Mouse (Mus musculus) liver, embryonic 15.5 days (tissue): ENCODE data around the gene Nmb. TPM values are rescaled to one million over a fixed set of nuclear protein-coding genes. Genes with fewer than 3 reads are reported as not detected.
A peak's percentile ranks its signal among the peaks of the same experiment; 100 is the strongest.

Experiments used
- ATAC-seq: fragments of 200-750 bp; cut with Nextera tagmentation; 2 replicates; pipeline ENCODE4 v1.8.0; 2017; ENCODE audit warnings: moderate number of reproducible peaks, mild to moderate bottlenecking, moderate library complexity; ENCODE audit not compliant: insufficient read depth
- H3K27ac ChIP-seq: fragments of 300-500 bp; sonication (generic); replicated peaks from 2 replicates; pipeline ENCODE4 v1.5.1; 2015; ENCODE audit warnings: mild to moderate bottlenecking, inconsistent platforms
- H3K27me3 ChIP-seq: fragments of 300-500 bp; sonication (generic); 2 replicates; pipeline ENCODE4 v1.6.1; 2015; ENCODE audit warnings: mild to moderate bottlenecking, inconsistent platforms
- H3K36me3 ChIP-seq: fragments of 300-500 bp; sonication (generic); replicated peaks from 2 replicates; pipeline ENCODE4 v1.6.1; 2015; ENCODE audit warnings: moderate library complexity, mild to moderate bottlenecking, inconsistent platforms
- H3K4me1 ChIP-seq: fragments of 300-500 bp; sonication (generic); replicated peaks from 2 replicates; pipeline ENCODE4 v1.6.1; 2015; ENCODE audit warnings: inconsistent platforms
- H3K4me2 ChIP-seq: fragments of 300-500 bp; sonication (generic); 2 replicates; pipeline ENCODE4 v1.6.1; 2015; ENCODE audit warnings: moderate library complexity, mild to moderate bottlenecking, inconsistent platforms
- H3K4me3 ChIP-seq: fragments of 300-500 bp; sonication (generic); replicated peaks from 2 replicates; pipeline ENCODE4 v1.5.1; 2015; ENCODE audit warnings: mild to moderate bottlenecking, inconsistent platforms
- H3K9ac ChIP-seq: fragments of 300-500 bp; sonication (generic); 2 replicates; pipeline ENCODE4 v1.6.1; 2015; ENCODE audit warnings: moderate library complexity, mild to moderate bottlenecking, inconsistent platforms
- H3K9me3 ChIP-seq: fragments of 300-500 bp; sonication (generic); replicated peaks from 2 replicates; pipeline ENCODE4 v1.6.1; 2016; ENCODE audit warnings: inconsistent platforms
- WGBS: fragments of 180-500 bp; shearing (Covaris S2); methylation state at CpG from one replicate; pipeline ENCODE4 v1.1.7; 2015; ENCODE audit warnings: mixed read lengths; ENCODE audit not compliant: insufficient replicate concordance; 5-methylcytosine and 5-hydroxymethylcytosine counted together
- polyA plus RNA-seq: library from polyadenylated mRNA; unstranded; fragments of >200 nt; fragmentation: Nextera tagmentation; extraction: Ambion mirVana; gene quantifications from 2 replicates; pipeline ENCODE4 v1.2.1, GENCODE M21; 2015

The Nmb gene
- polyA plus RNA-seq, 1 experiment from 2014 or later = 0.93 TPM

DNA sequence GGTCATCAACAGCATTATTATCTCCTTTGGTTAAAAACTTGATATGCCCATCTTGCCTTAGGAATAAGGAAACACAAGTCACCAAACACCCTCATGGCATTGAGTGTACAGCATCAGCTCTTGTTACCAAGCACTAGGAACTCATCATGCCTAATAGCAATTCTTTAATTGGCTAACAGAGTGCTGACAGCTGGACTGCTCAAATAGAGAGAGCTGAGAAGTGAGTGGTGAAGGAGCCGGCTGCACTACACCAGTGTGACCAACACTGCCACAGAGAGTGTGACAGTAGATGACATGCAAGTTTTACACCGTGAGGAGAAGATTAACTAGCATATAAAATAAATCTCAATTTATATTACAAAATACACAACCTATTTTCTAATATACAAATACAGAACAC lies 18.3 kb upstream of the Nmb start:
- peaks cover 63% of the 10 kb centered on the region for H3K36me3 ChIP-seq
- H3K9ac ChIP-seq = no peak overlapping the region
- H3K27ac ChIP-seq = no peak overlapping the region
- WGBS = 82% methylated on average over 2 of the region's 2 CpGs
- no peak for ATAC-seq
- no peak overlapping the region for H3K4me2 ChIP-seq
- H3K27me3 ChIP-seq = no peaks in the 10 kb centered on the region
- H3K4me1 ChIP-seq = peaks cover 16% of the 10 kb centered on the region
- H3K9me3 ChIP-seq = no peaks in the 10 kb centered on the region
- H3K4me3 ChIP-seq = no peak overlapping the region

DNA sequence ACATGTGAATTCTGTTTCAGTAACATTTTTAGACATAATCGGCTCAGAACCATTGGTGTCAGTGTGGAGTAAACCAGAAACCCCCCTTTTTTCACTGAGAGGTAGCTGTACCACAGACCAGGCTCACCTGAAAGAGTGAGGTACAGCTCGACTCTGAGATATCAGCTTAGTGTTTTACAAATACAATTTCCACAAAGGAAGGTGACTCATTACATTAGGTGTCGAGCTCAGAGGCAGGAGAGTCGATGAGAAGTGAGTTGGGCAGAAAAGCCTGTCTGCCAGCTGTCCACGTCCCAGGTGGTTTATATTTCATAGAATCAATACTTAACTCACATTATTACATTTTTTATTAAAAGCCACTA lies 14.8 kb upstream of the Nmb start:
- 61% methylated on average over 5 of the region's 5 CpGs for WGBS
- Histone ChIP-seq H3K4me3 (no peak overlapping the region), H3K9ac (no peak overlapping the region), H3K36me3 (peaks cover 66% of the 10 kb centered on the region), H3K27ac (no peak overlapping the region), H3K9me3 (no peaks in the 10 kb centered on the region), H3K27me3 (no peaks in the 10 kb centered on the region), H3K4me1 (peaks cover 16% of the 10 kb centered on the region), H3K4me2 (0 out of 2 replicates have a peak overlapping the region, but pooled peaks have one; percentile 1)
- no peak for ATAC-seq

DNA sequence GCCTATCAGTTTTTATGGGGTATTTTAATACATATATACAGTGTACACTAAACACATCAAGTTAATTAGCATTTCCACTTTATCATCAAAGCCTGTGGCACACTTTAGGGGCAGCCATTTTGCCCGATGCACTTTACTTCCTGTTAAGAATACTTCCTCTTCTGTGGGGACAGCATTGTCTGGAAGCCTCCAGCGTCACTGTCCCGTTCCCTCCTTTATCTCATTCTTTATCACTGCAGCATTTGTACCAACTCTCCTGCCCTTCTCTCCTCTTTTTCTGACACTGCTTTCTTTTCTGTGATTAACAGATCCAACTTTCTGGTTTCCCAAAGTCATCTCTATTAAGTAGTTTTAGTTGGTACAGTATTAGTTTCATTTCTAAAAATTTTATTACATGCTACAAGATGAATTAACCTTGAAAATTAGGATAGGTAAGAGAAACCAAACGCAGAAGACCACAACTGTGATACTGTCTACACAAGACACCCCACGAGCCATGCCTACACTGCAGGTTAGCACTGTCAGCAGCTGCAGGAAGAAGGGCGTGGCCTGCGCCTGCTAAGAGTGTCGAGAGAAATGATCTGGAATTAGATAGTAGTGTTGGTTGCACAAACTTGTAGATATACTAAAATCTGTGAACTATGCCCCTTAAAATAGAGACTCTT lies 14.2 kb upstream of the Nmb start:
- no peak overlapping the region for H3K4me3 ChIP-seq
- no peaks in the 10 kb centered on the region for H3K27me3 ChIP-seq
- WGBS = 25% methylated on average over 8 of the region's 8 CpGs
- H3K9ac ChIP-seq = no peak overlapping the region
- peaks cover 16% of the 10 kb centered on the region for H3K4me1 ChIP-seq
- no peak overlapping the region for H3K27ac ChIP-seq
- H3K4me2 ChIP-seq = 0 out of 2 replicates have a peak overlapping the region, but pooled peaks have one; percentile 1
- no peak for ATAC-seq
- H3K9me3 ChIP-seq = no peaks in the 10 kb centered on the region
- H3K36me3 ChIP-seq = peaks cover 66% of the 10 kb centered on the region

DNA sequence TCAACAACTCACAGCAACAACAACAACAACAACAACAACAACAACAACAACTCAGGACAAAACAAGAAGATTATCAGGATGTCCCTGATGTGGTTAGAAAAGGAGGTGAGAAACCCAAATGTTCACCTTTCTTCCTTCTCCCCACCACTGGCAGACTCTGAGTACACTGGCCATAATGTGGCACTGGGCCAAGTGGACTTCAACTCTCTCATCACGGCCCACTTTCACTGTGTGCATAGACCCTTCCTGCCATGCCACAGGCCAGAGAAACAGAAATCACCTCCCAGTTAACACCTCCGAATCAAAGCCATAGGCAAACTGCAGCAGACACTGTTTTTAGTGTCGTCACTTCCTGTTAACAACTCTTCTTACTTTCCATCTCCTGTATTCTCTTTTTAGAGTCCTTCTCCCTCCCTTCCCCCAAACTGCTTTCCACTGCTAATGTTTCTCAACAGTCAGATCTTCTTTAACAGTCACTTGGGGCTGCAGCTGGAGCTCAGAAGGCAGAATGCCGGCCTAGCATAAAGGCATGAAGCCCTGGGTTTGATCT lies 13.1 kb upstream of the Nmb start:
- Histone ChIP-seq H3K4me3 (no peak overlapping the region), H3K9me3 (no peaks in the 10 kb centered on the region), H3K9ac (no peak overlapping the region), H3K36me3 (peaks cover 69% of the 10 kb centered on the region), H3K27me3 (no peaks in the 10 kb centered on the region), H3K4me2 (no peak overlapping the region), H3K27ac (no peak overlapping the region), H3K4me1 (peaks cover 16% of the 10 kb centered on the region)
- no peak for ATAC-seq
- 68% methylated on average over 4 of the region's 4 CpGs for WGBS

DNA sequence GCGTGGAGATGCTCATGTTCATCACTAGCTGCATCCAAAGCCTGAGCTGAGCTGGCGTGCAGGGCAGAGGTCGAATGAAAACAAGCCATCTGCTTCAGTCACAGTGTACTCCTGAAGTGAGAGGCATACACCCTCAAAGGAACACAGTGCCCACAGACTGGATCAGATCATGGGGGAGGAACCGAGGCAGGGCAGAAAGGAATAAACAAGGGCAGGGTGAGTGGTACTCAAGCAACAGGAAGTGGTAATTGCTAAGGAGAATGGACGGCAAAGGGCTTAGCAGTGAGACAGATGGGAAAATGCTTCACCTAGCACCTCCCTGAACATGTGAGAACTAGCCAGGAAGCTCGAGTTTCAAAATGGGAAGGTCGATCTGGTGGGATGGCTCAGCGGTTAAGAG lies 7.6 kb upstream of the Nmb start:
- peaks cover 75% of the 10 kb centered on the region for H3K36me3 ChIP-seq
- no peak for ATAC-seq
- 71% methylated on average over 8 of the region's 8 CpGs for WGBS
- no peaks in the 10 kb centered on the region for H3K27me3 ChIP-seq
- no peaks in the 10 kb centered on the region for H3K4me1 ChIP-seq
- no peak overlapping the region for H3K27ac ChIP-seq
- no peak overlapping the region for H3K9ac ChIP-seq
- H3K4me3 ChIP-seq = no peak overlapping the region
- H3K4me2 ChIP-seq = no peak overlapping the region
- H3K9me3 ChIP-seq = no peaks in the 10 kb centered on the region

DNA sequence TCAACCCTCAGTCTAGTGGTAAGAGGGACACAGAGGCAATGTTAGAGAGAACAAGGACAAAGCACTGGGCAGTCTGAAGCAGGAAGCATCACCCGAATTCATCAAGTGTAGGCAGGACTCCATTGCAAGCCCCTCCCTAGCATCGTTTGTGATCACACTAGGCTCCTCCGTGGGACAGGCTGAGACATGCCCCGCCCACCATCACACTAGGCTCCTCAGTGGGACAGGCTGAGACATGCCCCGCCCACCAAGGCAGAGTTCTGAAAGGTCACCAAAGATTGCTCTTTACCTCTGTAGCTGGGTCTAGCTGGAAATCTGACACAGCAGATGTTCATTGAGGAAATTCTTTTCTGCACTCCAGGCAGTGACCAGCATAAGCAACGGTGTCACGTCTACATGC lies 6.2 kb upstream of the Nmb start:
- no peaks in the 10 kb centered on the region for H3K4me1 ChIP-seq
- WGBS = 54% methylated on average over 7 of the region's 7 CpGs
- no peaks in the 10 kb centered on the region for H3K9me3 ChIP-seq
- no peak overlapping the region for H3K27ac ChIP-seq
- no peaks in the 10 kb centered on the region for H3K27me3 ChIP-seq
- H3K4me3 ChIP-seq = no peak overlapping the region
- ATAC-seq = no peak
- no peak overlapping the region for H3K9ac ChIP-seq
- H3K36me3 ChIP-seq = peaks cover 66% of the 10 kb centered on the region
- H3K4me2 ChIP-seq = no peak overlapping the region

DNA sequence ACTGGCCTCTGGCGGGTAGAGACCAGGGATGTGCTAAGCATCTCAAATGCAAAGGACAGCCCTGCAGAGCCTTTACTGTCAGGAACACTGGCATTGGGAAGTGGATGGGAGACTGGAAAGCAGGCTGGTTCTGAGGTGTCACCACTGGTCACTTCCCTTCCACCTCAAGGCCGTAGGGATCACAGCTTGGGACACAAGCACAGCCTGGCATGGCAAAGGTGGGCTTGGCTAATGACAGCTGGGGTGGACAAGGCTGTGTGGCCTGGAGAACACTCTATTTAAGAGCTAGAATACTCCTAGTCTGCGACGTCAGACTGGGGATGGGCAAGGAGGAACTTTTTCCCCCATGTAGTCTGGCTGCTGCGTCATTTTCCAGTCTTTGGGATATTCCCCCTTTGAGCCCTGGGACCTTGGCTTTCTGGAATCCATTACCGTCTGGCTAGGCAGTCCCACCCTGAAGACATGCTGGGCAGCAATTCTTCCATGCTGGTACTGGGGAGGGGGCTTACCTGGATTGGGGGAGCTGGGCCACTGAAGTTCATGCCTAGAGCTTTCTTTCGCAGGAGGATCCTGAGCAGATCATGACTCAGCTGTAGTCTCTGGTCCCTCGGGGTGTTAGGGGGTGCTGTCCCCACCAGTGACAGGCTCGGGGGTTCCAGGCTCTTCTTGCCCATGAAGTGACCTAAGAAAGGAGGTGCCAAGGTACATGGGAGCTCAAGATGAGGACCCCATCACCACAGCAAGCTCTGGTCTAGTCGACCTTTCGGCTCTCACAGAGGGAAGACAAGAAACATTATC lies 1.1 kb downstream of the Nmb start:
- ATAC-seq = no peak
- H3K27ac ChIP-seq = no peak overlapping the region
- WGBS = 74% methylated on average over 11 of the region's 11 CpGs
- H3K4me1 ChIP-seq = peaks cover 44% of the 10 kb centered on the region
- H3K9me3 ChIP-seq = no peaks in the 10 kb centered on the region
- no peaks in the 10 kb centered on the region; the same call in 1 of the 2 replicates for H3K27me3 ChIP-seq
- H3K36me3 ChIP-seq = peaks cover 7% of the 10 kb centered on the region; the same call in 1 of the 2 replicates
- H3K4me3 ChIP-seq = peak overlapping the region; percentile 57; the same call in 1 of the 2 replicates
- no peak overlapping the region for H3K9ac ChIP-seq
- peak overlapping the region; percentile 90 for H3K4me2 ChIP-seq

DNA sequence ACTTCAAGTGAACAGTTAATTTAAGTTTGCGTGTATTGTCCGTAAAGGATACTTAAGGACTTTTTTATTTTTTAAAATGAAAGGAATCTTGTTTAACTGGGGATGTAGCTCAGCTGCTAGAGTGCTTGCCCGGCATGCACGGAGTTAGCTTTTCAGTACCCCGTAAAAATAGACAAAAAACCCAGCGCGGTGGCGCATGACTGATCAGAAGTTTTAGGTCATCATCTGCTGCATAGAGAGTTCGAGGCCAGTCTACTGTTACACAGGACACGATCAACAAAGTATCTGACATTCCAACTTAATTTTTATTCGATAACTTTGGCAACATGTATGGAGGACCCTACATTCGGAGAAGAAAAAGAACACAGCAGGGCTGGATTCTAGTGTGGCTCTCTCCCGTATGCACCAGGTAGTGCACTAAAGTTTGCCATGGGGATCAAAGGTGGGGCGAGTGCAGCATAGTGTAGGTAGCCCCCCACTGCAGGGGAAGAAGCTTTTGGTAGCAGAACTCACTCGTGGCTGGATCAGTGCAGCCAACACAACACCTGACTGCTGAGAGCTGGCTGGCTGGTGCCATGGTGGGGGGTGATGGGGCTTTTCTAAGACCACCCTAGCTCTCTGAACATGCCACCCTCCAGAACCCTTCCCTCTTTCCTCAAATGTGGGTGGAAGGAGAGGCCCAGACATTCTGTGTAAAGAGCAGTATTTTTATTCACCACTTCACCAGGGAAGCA lies 3.2 kb downstream of the Nmb start:
- peaks cover 22% of the 10 kb centered on the region for H3K36me3 ChIP-seq
- H3K4me1 ChIP-seq = peaks cover 44% of the 10 kb centered on the region
- H3K27me3 ChIP-seq = no peaks in the 10 kb centered on the region; the same call in 1 of the 2 replicates
- ATAC-seq = no peak
- no peaks in the 10 kb centered on the region for H3K9me3 ChIP-seq
- H3K4me3 ChIP-seq = peak overlapping the region; percentile 88
- 28% methylated on average over 15 of the region's 15 CpGs for WGBS
- H3K9ac ChIP-seq = peak overlapping the region; percentile 74
- H3K4me2 ChIP-seq = peak overlapping the region; percentile 91
- H3K27ac ChIP-seq = peak overlapping the region; percentile 88

DNA sequence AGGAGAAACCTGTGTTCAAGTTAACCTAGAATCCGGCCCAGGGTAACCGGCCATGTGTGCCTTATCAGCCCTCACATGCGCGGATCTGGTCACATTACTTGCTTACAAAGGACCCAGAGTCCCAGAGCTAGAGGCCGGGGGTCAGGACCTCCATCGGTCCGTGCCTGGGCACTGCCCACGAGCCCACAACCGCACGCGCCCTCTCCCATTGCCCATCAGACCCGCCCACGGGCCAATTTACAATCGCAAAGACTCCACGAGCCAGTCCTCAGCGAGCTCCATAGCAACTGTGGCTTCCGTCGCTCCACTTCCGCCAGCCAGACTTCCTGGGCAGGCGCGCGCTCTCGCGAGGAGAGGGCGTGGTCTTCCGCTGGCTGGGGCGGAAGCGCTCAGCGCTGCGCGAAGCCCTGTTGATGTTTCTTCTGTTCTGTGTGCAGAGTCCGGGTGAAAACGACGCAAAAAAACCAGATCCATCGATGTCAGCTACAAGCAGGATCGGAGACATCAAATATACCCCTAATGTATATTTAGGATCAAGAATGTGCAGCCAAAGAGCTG lies 3.9 kb downstream of the Nmb start, which contains the start of gene Wdr73:
TSS of gene Wdr73 (minus strand) at position 326 of the 558 bp plus-strand sequence.
- peak within 1 kb of the TSS; percentile 88 for H3K27ac ChIP-seq
- peak within 1 kb of the TSS; percentile 91 for H3K4me2 ChIP-seq
- no peaks in the 10 kb centered on the region; the same call in 1 of the 2 replicates for H3K27me3 ChIP-seq
- H3K4me1 ChIP-seq = peaks cover 44% of the 10 kb centered on the region
- peaks cover 28% of the 10 kb centered on the region for H3K36me3 ChIP-seq
- peak within 1 kb of the TSS; percentile 88 for H3K4me3 ChIP-seq
- H3K9me3 ChIP-seq = no peaks in the 10 kb centered on the region
- peak; percentile 92 for ATAC-seq
- peak within 1 kb of the TSS; percentile 74 for H3K9ac ChIP-seq
- WGBS = under 1% methylated on average over 36 of the region's 36 CpGs

DNA sequence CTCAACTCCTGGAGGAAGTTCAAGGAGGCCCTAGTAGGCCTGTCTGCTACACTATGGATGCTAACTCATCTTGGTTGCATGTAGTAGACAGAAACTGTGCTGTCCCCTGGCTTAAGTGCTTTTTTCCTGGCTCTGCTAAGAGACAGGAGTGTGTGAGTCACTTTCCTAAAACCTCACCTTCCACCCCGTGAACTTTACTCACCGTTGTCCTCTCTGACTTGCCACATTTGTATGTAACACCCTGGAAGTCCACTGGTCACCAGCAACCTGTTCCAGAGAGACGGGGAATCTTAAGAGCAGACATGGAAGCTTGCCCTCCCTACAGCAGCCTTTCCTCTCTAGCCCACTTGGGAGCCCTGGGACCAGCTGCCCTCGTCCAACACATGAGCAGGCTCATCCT lies 7.2 kb downstream of the Nmb start:
- Histone ChIP-seq H3K4me2 (no peak overlapping the region), H3K36me3 (peaks cover 53% of the 10 kb centered on the region), H3K27me3 (no peaks in the 10 kb centered on the region), H3K4me3 (no peak overlapping the region), H3K9ac (no peak overlapping the region), H3K9me3 (no peaks in the 10 kb centered on the region), H3K4me1 (peaks cover 28% of the 10 kb centered on the region), H3K27ac (no peak overlapping the region)
- WGBS = 74% methylated on average over 4 of the region's 4 CpGs
- no peak for ATAC-seq
